Mouse (Mus musculus) spleen, adult 2 months (tissue): ENCODE measurements around the gene Uckl1.

Experiments used
- CTCF ChIP-seq: fragments of 200-500 bp; IDR thresholded peaks from 2 replicates; pipeline ENCODE4 v1.5.1; 2011; ENCODE audit warnings: mild to moderate bottlenecking, inconsistent platforms; ENCODE audit not compliant: insufficient read depth, insufficient read length, insufficient replicate concordance; ENCODE audit errors: extremely low read depth
- POLR2A ChIP-seq: fragments of 200-500 bp; IDR thresholded peaks from 2 replicates; pipeline ENCODE4 v1.6.1; 2011; ENCODE audit warnings: low read depth, low read length, inconsistent platforms

- TF ChIP-seq CTCF (peak; percentile 89; the same call in 1 of the 2 replicates), POLR2A (peak; percentile 54; the same call in 1 of the 2 replicates)
These were observed 3.7 kb downstream of the Uckl1 start for GRCm38 (mm10) chr2:181581016-181581401.
